Mouse (Mus musculus) heart, postnatal 14 days (tissue): ENCODE measurements around the gene Rnpepl1. TPM values are rescaled to one million over a fixed set of nuclear protein-coding genes. Genes with fewer than 3 reads are reported as not detected.
"Not testable (repeated sequence)": the region's sequence is repeated elsewhere in the genome, so short reads cannot be mapped to it uniquely, and the experiment has no call there.

Experiments used
- DNase-seq, 2 experiments: peaks; one replicate each; pipeline ENCODE4 v3.0.0; 2021 to 2022
- intact Hi-C: fragments of 180-260 bp; cut with DNase I; formaldehyde crosslinking; loops from one replicate; pipeline ENCODE4 v1.15.1; 2025
- total RNA-seq, 2 experiments: library from RNA; stranded (reverse); gene quantifications; 2 replicates each; pipeline ENCODE4 v1.2.3; 2021

Gene Rnpepl1
- total RNA-seq, 2 experiments from 2014 or later, result 68.3 to 76.0 TPM

- peak; percentile 28 to 33 for DNase-seq
- intact Hi-C loops, result no loop called here
Observed at GRCm38 (mm10) chr1:92935054-92935962, 24.7 kb downstream of the Rnpepl1 start.

GRCm38 (mm10) chr1:92935977-92936376 is 25.4 kb downstream of the Rnpepl1 start:
- intact Hi-C loops, result no loop called here
- no peak for DNase-seq

GRCm38 (mm10) chr1:92936467-92936866 is 25.9 kb downstream of the Rnpepl1 start:
- intact Hi-C loops, result no loop called here
- DNase-seq, result no peak

- intact Hi-C loops, result no loop called here
Observed at GRCm38 (mm10) chr1:92937797-92938196, 27.2 kb downstream of the Rnpepl1 start.

GRCm38 (mm10) chr1:92939746-92940145 is 29.2 kb downstream of the Rnpepl1 start:
- DNase-seq, result no peak
- intact Hi-C loops, result no loop called here

More at GRCm38 (mm10) chr1:92937797-92938196, 27.2 kb downstream of the Rnpepl1 start:
- DNase-seq, result no peak

- no peak for DNase-seq
- intact Hi-C loops, result no loop called here
Observed at GRCm38 (mm10) chr1:92943219-92943989, 32.8 kb downstream of the Rnpepl1 start.

- no peak for DNase-seq
- intact Hi-C loops, result no loop called here
Observed at GRCm38 (mm10) chr1:92947966-92948365, 37.4 kb downstream of the Rnpepl1 start.

GRCm38 (mm10) chr1:92949426-92949825 is 38.8 kb downstream of the Rnpepl1 start:
- DNase-seq, result peak in 1 of 2 experiments; percentile 21
- intact Hi-C loops, result no loop called here

- peak in 1 of 2 experiments; percentile 0 for DNase-seq
- intact Hi-C loops, result loop anchor here (10.0 kb wide), 1 partner anchor 394 kb away; the partner anchor contains the start of genes Pask and Ppp1r7
Observed at GRCm38 (mm10) chr1:92950607-92951006, 40.0 kb downstream of the Rnpepl1 start, which contains the start of gene Gpr35. Gene Gpr35 (plus strand): TSS chr1:92950865.

GRCm38 (mm10) chr1:92953641-92954040 is 43.1 kb downstream of the Rnpepl1 start:
- DNase-seq, result no peak
- intact Hi-C loops, result loop anchor here (2.0 to 10.0 kb wide), 3 partner anchors 23 to 391 kb away; partner anchors contain the start of genes Pask and Ppp1r7

- intact Hi-C loops, result loop anchor here (1.0 to 10.0 kb wide), 3 partner anchors 54 to 388 kb away; partner anchors contain the start of genes Pask and Ppp1r7
Observed at GRCm38 (mm10) chr1:92956571-92957335, 46.2 kb downstream of the Rnpepl1 start.

GRCm38 (mm10) chr1:92958999-92959398 is 48.4 kb downstream of the Rnpepl1 start:
- DNase-seq, result peak in 1 of 2 experiments; percentile 0
- intact Hi-C loops, result loop anchor here (5.0 to 10.0 kb wide), 2 partner anchors 168 to 386 kb away; partner anchors contain the start of genes Pask and Ppp1r7

More at GRCm38 (mm10) chr1:92956571-92957335, 46.2 kb downstream of the Rnpepl1 start:
- peak; percentile 70 to 79 for DNase-seq

GRCm38 (mm10) chr1:92970791-92971190 is 60.2 kb downstream of the Rnpepl1 start:
- DNase-seq, intact Hi-C loops: not testable (repeated sequence)

- no peak for DNase-seq
- intact Hi-C loops, result no loop called here
Observed at GRCm38 (mm10) chr1:92971879-92972795, 61.6 kb downstream of the Rnpepl1 start.

- DNase-seq, result peak; percentile 57 to 61
- intact Hi-C loops, result no loop called here
Observed at GRCm38 (mm10) chr1:92972854-92973253, 62.3 kb downstream of the Rnpepl1 start.
